Mouse (Mus musculus): ENCODE measurements at regions not wholly inside any gene's neighbourhood (a gene's known extent, or its start where the extent isn't known, plus 50 kb on each side); places are given as distances from the start of the nearest gene placed in this dataset.

GRCm38 (mm10) chr3:74657170-74657569, 507.7 kb downstream of the Zbbx start:
- no peak for DNase-seq

- DNase-seq, result no peak
Measured at GRCm38 (mm10) chr3:74632623-74633022, 532.2 kb downstream of the Zbbx start.

- DNase-seq, result no peak
Measured at GRCm38 (mm10) chr3:74601328-74602007, 563.4 kb downstream of the Zbbx start.

- DNase-seq, result peak; percentile 6
Measured at GRCm38 (mm10) chr3:74588703-74589362, 576.0 kb downstream of the Zbbx start.

GRCm38 (mm10) chr3:74565176-74565575, 599.7 kb downstream of the Zbbx start:
- DNase-seq, result no peak

- DNase-seq, result no peak
Measured at GRCm38 (mm10) chr3:74534795-74535194, 630.0 kb downstream of the Zbbx start.

- DNase-seq, result no peak
Measured at GRCm38 (mm10) chr3:74534006-74534698, 630.7 kb downstream of the Zbbx start.

GRCm38 (mm10) chr3:74483741-74484140, 681.1 kb downstream of the Zbbx start:
- DNase-seq, result no peak

All from liver (tissue).